Mouse (Mus musculus) liver, postnatal 0 days (tissue): Measurements from ENCODE around the gene Pkd1.

Experiments
- CTCF ChIP-seq: sonication (generic); IDR thresholded peaks from 2 replicates; pipeline ENCODE4 v1.5.1; 2016; ENCODE audit warnings: antibody characterized with exemption, low read depth
- EP300 ChIP-seq: IDR thresholded peaks from 2 replicates; pipeline ENCODE4 v1.6.1; 2016; ENCODE audit warnings: antibody characterized with exemption, low read depth, mild to moderate bottlenecking

DNA sequence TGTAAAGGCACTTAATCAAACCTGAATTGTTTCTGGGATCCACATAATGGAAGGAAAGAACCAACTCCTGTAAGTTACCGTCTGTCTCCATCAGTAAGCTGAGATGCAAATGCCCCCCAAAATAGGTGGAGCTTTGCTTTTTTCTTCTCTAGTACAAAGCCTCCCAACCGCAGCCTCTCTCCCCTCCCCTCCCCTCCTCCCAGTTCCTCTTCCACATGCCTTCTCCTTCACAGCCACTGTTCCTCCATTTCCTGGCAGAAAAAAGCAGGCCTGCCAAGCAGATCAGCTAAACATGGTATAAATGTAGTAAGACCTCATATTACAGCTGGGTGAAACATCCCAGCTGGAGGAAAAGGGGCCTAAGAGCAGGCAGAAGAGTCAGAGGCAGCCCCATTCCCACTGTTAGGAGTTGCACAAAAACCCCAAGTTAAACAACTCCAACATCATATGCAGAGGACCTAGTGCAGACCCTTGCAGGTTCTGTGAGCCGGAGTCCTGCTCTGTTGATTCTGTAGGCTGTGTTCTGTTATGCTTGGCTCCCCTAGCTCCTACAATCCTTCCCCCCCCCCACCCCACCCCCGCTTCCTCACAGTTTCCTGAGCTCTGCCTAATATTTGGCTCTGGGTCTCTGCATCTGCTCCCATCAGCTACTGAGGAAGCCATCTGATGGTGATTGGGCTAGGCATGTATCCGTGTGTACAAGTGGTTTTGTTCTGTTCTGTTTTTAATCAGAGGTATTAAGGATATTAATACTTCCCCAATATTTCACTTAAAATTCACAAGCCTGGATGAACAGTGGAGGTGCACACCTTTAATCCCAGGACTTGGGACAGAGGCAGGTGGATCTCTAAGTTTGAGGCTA lies 34.2 kb downstream of the Pkd1 start:
- TF ChIP-seq EP300 (no peak), CTCF (no peak)
